Mouse (Mus musculus): ENCODE results near the gene Gm16503. TPM values are rescaled to one million over a fixed set of nuclear protein-coding genes. Genes with fewer than 3 reads are reported as not detected.

Gm16503 gene
- polyA plus RNA-seq (2012; rRNA removed): not detected in 2 replicates

GRCm38 (mm10) chr4:147539918-147540317, at the start of gene Gm16503:
Gene Gm16503 (plus strand): TSS chr4:147540218.

DNA sequence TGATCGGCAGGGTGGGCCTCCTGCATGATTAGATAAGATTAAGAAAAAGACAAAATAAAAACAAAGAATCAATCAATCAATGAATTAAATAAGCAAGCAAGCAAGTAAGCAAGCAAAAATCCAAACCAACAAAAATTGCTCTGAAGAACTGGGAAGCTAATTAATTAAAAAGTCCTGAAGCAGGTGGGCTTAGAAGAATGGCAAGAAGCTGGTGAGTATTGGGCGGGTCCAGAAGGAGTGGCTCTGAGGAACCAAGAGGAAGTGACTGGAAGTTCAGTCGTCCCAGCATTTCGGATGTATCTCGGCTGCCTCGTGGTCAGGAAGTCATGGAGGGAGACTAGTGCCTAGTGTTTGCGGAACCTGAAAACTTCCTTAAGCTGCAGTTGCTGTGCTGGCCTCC, 47.9 kb upstream of the Gm16503 start, which contains the start of gene Zfp982:
TSS of gene Zfp982 (plus strand) at position 301 of the 400 bp plus-strand sequence.

GRCm38 (mm10) chr4:147553071-147553470, 13.1 kb downstream of the Gm16503 start, which contains the start of gene Zfp985:
Gene Zfp985 (plus strand): TSS chr4:147553277.

Other genes with a start within 250 kb of the Gm16503 start
- gene Zfp988, start 234.5 kb upstream of the Gm16503 start, polyA plus RNA-seq (2012; rRNA removed): not detected in 2 replicates
- gene Zfp978, start 178.9 kb upstream of the Gm16503 start, polyA plus RNA-seq (2012; rRNA removed): not detected in 2 replicates
- gene Zfp982, start 47.8 kb upstream of the Gm16503 start, polyA plus RNA-seq (2012; rRNA removed): not detected in 2 replicates
- gene Zfp985, start 13.1 kb downstream of the Gm16503 start, polyA plus RNA-seq (2012; rRNA removed): not detected in 2 replicates
- gene Zfp979, start 102.3 kb downstream of the Gm16503 start, polyA plus RNA-seq (2012; rRNA removed): not detected in 2 replicates
- not detected in 2 replicates for gene Zfp534, start 162.3 kb downstream of the Gm16503 start, polyA plus RNA-seq (2012; rRNA removed)